Mouse (Mus musculus): ENCODE results near the gene Ccdc188.

The Ccdc188 gene

GRCm38 (mm10) chr16:18203430-18204091, 14.1 kb upstream of the Ccdc188 start:
- no peak for DNase-seq

GRCm38 (mm10) chr16:18210701-18211416, 6.8 kb upstream of the Ccdc188 start:
- DNase-seq, result peak; percentile 32 to 76

DNA sequence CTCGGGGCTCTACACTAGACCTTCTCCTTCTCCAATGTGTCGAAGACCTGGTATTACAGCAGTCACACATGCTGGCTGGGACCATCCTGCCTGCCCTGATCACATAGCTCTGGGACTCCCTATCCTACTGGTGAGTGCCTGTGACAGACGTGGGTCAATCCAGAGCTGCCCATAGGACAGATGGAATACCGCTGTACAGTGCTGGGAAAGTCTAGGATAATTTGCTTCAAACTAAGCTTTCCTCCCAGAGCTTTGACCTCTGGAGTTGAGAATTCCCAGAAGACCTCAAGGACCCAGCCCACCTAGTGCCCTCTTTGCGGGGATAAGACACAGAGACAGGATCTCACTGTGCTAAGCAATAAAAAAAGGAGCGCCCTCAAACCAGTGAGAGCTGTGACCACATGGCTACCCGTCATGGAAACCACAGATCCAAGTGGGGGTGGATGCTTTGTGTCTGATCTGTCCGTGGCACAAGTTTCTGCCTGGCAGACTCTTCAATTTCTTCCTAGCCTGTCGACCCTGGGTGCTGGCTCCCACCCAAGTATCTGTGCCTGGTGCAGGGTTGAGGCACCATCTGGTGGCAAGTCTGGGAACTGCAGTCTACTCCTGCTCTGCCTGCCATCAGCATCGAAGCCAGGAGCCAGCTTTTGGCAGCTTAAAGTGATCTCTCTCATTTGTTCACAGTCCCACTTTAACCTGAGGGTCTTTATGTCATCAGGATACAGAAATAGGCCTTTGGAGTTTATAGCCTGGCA, 6.1 kb upstream of the Ccdc188 start:
- peak; percentile 66 to 86 for DNase-seq

DNA sequence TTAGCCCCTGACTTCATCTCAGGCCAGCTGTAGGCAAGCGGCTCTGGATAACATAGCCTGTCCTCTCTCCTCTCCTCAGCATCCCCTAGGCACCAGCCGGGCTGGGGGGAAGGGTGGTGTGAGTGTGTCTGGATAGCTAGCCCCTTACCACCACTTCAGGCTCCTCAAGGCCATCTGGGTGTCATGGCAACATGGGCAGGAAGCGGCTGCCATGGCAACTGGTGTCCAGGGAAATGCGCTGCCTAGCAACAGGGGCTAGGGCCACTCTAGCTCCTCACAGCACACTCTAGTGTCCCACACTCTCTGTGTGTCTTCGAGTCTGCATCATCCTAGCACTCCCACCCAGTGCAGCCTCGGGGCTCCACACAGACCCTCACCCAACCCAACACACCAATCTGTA, 4.0 kb upstream of the Ccdc188 start:
- DNase-seq, result no peak

DNA sequence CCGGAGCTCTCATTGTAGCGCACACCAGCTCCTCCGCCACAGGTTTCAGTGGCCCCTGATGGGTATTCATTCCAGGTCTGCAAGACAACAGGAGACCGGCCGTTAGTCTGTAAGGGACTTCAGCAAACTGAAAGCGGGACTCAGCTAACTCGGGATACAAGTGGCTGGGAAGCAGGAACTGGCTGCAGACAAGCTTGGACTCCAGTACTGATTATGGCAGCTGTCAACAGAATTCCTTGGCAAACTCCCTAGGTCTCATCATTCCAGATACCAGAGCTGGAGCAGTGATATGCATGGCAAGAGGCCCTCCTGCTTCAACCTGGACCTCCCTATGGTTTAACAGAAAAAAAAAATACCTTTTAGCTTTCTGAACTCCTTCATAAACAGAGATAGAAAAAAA, 2.8 kb upstream of the Ccdc188 start:
- no peak for DNase-seq

DNA sequence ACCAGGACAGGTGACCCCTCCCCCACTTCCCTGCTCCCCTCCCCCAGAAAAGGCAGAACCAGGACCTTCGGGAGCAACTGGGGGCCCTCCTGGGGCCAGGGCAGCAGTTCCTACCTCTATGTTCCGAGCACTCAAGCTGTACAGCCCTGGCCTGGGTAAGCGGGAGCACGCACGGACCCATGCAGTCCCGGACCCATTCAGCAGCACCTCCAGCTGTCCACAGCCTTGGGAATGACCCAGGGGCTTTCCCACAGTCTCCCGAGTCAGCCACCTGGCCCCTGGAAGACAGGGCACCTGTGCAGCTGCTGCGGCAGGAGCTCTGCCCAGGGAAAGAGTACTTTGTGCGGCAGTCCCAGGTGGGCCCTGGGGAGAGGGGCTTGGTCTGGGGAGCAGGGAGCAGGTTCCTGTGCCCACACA, 909 bp downstream of the Ccdc188 start:
- no peak for DNase-seq

DNA sequence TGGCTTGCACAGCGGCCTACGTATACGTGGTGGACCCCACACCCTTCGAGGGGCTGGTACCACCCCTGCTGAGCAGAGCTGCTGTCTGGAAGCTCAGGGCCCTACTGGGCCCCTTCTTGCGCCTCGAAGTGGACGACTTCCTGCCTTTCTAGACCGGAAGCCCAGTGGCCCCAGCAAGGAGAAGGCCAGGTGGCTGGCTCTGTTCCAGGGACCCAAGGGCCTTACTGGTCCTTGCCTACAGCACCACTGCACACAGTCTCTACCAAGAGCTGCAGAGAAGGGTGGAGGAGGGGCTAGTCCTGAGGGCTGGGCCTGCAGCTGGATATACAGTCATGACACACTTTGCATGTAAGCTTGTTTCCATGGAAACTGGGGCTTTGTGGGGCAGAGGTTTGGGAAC, 2.3 kb downstream of the Ccdc188 start:
- DNase-seq, result no peak

DNA sequence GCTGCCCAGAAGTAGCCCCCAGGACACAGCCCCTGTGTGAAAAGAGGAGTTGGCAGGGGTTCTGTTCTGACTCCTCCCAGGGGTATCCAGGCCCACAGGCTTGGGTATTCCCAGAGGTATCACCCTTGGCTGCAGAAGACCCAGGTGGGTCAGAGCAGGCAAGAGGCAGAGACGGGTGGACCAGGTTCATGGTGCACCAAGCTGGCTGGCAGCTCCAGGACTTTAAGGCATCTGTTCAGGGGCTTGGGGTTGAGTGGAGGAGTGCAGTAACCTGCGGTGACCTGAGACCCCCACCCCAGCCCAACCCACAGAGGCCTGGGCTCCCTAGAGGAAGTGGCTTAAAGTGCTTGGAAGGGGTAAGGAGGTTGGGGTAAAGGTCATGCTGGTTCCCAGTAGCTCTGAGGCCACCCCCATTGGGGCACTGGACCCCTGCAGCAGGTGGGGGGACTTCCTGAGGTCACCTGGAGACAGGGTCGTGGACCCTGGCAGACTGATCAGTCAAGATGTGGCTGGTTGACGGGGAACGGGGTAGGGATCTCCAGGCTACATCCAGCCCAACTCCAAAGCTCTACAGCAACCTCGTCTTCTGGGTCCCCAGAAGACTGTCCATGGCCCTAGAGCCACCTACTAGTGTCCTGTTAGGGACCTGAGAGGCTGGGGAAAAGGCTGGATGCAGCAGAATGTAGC, 3.3 kb downstream of the Ccdc188 start:
- DNase-seq, result no peak

- no peak for DNase-seq
These were observed 3.8 kb downstream of the Ccdc188 start for GRCm38 (mm10) chr16:18221543-18221898.

- DNase-seq, result no peak
These were observed 4.5 kb downstream of the Ccdc188 start for GRCm38 (mm10) chr16:18222188-18222587.

GRCm38 (mm10) chr16:18227187-18227586, 9.5 kb downstream of the Ccdc188 start:
- no peak for DNase-seq

GRCm38 (mm10) chr16:18227897-18228422, 10.3 kb downstream of the Ccdc188 start:
- DNase-seq, result no peak

DNA sequence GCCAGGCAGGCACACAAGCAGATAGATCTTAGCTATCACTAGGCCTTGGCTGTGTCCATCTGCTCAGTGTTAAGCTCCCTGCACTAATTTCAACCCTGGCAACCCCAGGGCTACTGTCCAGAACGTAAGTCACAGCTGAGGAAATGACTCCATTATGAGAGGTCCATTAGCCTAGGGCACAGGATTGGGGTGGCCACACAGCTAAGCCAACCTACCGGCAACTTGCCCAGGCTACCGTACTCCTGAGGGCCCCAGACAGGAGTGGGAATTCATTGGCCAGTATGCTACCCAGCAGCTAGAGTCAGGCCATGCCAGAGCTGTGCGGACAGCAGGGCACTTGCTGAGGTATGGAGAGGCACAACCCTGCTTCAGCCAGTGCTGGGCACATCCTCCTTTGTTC, 11.2 kb downstream of the Ccdc188 start:
- no peak for DNase-seq

GRCm38 (mm10) chr16:18229622-18230021, 11.9 kb downstream of the Ccdc188 start:
- no peak for DNase-seq

GRCm38 (mm10) chr16:18230617-18231016, 12.9 kb downstream of the Ccdc188 start:
- DNase-seq, result no peak

GRCm38 (mm10) chr16:18231047-18231446, 13.4 kb downstream of the Ccdc188 start:
- DNase-seq, result no peak

- no peak for DNase-seq
These were observed 13.8 kb downstream of the Ccdc188 start for GRCm38 (mm10) chr16:18231451-18231850.

DNA sequence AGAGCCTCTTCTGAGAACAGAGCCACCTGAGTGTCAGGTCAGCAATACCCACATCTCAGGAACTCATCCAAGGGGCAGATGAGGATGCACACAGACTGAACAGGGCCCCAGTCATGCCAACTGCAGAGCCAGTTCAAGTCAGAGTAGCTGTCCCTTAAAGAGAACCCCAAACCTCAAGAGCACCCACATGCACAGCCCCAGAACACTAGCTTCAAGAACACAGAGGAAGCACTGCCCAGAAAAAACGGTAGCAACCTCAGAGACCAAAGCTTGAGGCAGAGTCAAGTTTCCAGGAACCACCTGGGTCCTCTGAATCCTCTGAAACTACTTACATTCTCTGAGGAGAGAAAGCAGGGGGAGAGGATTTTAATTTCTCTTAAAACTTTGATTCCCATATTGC, 15.8 kb downstream of the Ccdc188 start:
- no peak for DNase-seq

- DNase-seq, result peak; percentile 13 to 18
These were observed 16.4 kb downstream of the Ccdc188 start for GRCm38 (mm10) chr16:18233919-18234670.

DNA sequence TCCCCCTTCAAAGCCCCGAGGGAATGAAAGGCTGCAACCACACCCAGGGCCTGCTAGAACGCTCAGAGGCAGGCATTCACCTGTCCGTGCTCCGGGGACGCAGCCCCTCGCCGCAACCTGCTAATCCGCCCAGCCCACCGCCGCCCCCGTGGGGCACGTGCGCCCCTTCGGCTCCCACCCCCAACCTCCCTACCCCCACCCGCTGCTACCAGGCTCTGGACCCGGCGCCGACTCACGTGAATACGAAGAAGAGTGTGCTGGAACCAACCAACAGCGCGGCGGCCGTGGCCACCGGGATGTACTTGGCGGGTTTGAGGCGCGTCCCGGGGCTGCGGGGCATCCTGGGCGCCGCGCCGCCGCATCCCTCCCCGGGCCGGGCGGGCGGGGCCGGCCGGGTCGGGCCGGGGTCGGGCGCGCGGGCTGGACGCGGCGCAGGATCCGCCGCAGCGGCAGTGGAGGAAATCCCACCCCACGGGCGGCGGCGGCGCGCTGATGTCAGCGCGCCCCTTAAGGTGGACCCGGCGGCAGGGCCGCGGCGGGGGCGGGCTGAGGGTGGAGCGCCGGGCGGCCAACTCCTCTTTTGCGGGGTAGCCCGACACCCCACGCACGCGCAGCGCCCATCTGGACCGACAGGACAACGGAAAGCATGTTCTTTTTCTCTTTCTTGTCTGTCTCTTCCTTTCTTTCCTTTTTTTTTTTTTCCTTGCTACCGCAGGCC, 17.2 kb downstream of the Ccdc188 start, which contains the start of gene Zdhhc8:
Zdhhc8 (minus strand) TSS at position 466 of the 718 bp plus-strand sequence.
- peak; percentile 54 to 71 for DNase-seq

DNA sequence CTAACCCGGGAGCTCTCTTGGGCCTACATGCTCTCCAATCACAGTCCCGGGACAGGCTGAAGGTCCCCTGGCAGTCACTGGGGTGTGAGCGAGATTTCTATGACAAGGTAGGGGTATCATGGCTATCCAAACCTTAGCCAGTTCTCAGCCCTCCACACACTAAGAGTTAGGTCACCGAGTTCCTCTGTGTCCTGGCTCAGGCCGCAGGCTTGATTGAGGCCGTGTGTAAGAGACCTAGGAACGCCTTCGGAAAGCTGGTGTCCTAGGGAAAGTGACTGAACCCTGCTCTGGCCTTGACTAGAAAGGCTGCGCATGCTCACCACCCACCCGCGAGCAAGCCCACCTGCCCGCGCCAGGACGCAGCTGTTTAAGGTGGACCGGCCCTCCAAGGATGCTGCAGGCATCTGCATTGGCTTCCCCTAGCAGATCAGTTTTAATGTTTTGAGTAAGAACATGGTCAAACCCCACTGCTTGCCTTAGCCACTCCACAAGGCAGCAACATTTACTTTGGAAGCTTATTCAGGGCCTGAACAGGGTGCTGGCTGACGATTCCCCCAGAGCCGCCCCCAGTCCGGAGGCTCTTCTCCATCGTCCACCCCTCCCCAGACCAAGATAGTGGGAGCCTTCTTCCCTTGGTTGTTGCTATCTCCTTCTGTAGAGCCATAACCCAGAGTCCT, 17.8 kb downstream of the Ccdc188 start:
- peak; percentile 61 to 71 for DNase-seq
